Mouse (Mus musculus) hindbrain, embryonic 14.5 days (tissue): ENCODE data around the gene Cask. TPM values are rescaled to one million over a fixed set of nuclear protein-coding genes. Genes with fewer than 3 reads are reported as not detected.

Experiments used
- ATAC-seq: fragments of 200-750 bp; cut with Nextera tagmentation; 2 replicates; pipeline ENCODE4 v1.8.0; 2017; ENCODE audit warnings: moderate number of reproducible peaks, mild to moderate bottlenecking, moderate TSS enrichment, moderate library complexity; ENCODE audit not compliant: low FRiP score
- DNase-seq: peaks from one replicate; pipeline ENCODE4 v3.0.0-alpha.2; 2015; ENCODE audit warnings: low spot score
- H3K27ac ChIP-seq: fragments of 300-500 bp; sonication (generic); 2 replicates; pipeline ENCODE4 v1.5.1; 2014; ENCODE audit warnings: mild to moderate bottlenecking, moderate library complexity
- H3K27me3 ChIP-seq: fragments of 300-500 bp; sonication (generic); 2 replicates; pipeline ENCODE4 v1.6.1; 2014; ENCODE audit warnings: mild to moderate bottlenecking, low read length, mixed read lengths; ENCODE audit not compliant: control insufficient read depth, insufficient read depth
- H3K36me3 ChIP-seq: fragments of 300-500 bp; sonication (generic); replicated peaks from 2 replicates; pipeline ENCODE4 v1.6.1; 2014; ENCODE audit not compliant: control insufficient read depth, insufficient read depth
- H3K4me1 ChIP-seq: fragments of 300-500 bp; sonication (generic); replicated peaks from 2 replicates; pipeline ENCODE4 v1.6.1; 2014; ENCODE audit warnings: antibody characterized with exemption, low read length, mixed read lengths; ENCODE audit not compliant: control insufficient read depth, insufficient read depth
- H3K4me2 ChIP-seq: fragments of 300-500 bp; sonication (generic); replicated peaks from 2 replicates; pipeline ENCODE4 v1.6.1; 2014; ENCODE audit warnings: mild to moderate bottlenecking, moderate library complexity
- H3K4me3 ChIP-seq: fragments of 300-500 bp; sonication (generic); replicated peaks from 2 replicates; pipeline ENCODE4 v1.5.1; 2014; ENCODE audit warnings: mild to moderate bottlenecking, low read length
- H3K9ac ChIP-seq: fragments of 300-500 bp; sonication (generic); 2 replicates; pipeline ENCODE4 v1.6.1; 2014
- H3K9me3 ChIP-seq: fragments of 300-500 bp; sonication (generic); 2 replicates; pipeline ENCODE4 v1.6.1; 2016; ENCODE audit warnings: low read length; ENCODE audit not compliant: control insufficient read depth
- WGBS: fragments of 180-500 bp; shearing (Covaris S2); extraction: QIAGEN DNeasy Blood & Tissue Kit; methylation state at CpG from one replicate; pipeline ENCODE4 v1.1.7; 2014; 5-methylcytosine and 5-hydroxymethylcytosine counted together
- polyA plus RNA-seq: library from polyadenylated mRNA; unstranded; fragments of >200 nt; fragmentation: Nextera tagmentation; extraction: Ambion mirVana; gene quantifications from 2 replicates; pipeline ENCODE4 v1.2.1, GENCODE M21; 2014

Cask gene
- polyA plus RNA-seq, 1 experiment from 2014 or later: 61.7 TPM

GRCm38 (mm10) chrX:13577647-13578046, 273.5 kb downstream of the Cask start:
- no peaks in the 10 kb centered on the region for H3K27me3 ChIP-seq
- WGBS: 85% methylated on average over 3 of the region's 3 CpGs
- no peaks in the 10 kb centered on the region for H3K9me3 ChIP-seq
- no peak overlapping the region for H3K4me3 ChIP-seq
- no peaks in the 10 kb centered on the region for H3K4me1 ChIP-seq
- H3K36me3 ChIP-seq: no peaks in the 10 kb centered on the region
- no peak for ATAC-seq
- DNase-seq: no peak
- no peak overlapping the region for H3K9ac ChIP-seq
- no peak overlapping the region for H3K4me2 ChIP-seq
- H3K27ac ChIP-seq: no peak overlapping the region

- no peak for ATAC-seq
- Histone ChIP-seq H3K4me2 (no peak overlapping the region), H3K27me3 (no peaks in the 10 kb centered on the region), H3K4me3 (no peak overlapping the region), H3K27ac (no peak overlapping the region), H3K36me3 (no peaks in the 10 kb centered on the region), H3K9me3 (no peaks in the 10 kb centered on the region), H3K4me1 (no peaks in the 10 kb centered on the region), H3K9ac (no peak overlapping the region)
- WGBS: 70% methylated on average over 2 of the region's 2 CpGs
- no peak for DNase-seq
Observed at GRCm38 (mm10) chrX:13576606-13577005, 274.6 kb downstream of the Cask start.

- no peak overlapping the region for H3K4me3 ChIP-seq
- H3K9ac ChIP-seq: no peak overlapping the region
- ATAC-seq (no peak), DNase-seq (no peak)
- WGBS: 81% methylated on average over 3 of the region's 3 CpGs
- no peaks in the 10 kb centered on the region for H3K27me3 ChIP-seq
- no peak overlapping the region for H3K4me2 ChIP-seq
- no peaks in the 10 kb centered on the region for H3K9me3 ChIP-seq
- no peaks in the 10 kb centered on the region for H3K36me3 ChIP-seq
- no peak overlapping the region for H3K27ac ChIP-seq
- no peaks in the 10 kb centered on the region for H3K4me1 ChIP-seq
Observed at GRCm38 (mm10) chrX:13574872-13575271, 276.3 kb downstream of the Cask start.

- Histone ChIP-seq H3K9me3 (no peaks in the 10 kb centered on the region), H3K36me3 (no peaks in the 10 kb centered on the region), H3K4me1 (no peaks in the 10 kb centered on the region), H3K9ac (no peak overlapping the region), H3K4me2 (no peak overlapping the region), H3K4me3 (no peak overlapping the region), H3K27me3 (no peaks in the 10 kb centered on the region), H3K27ac (no peak overlapping the region)
- no peak for DNase-seq
- 78% methylated on average over 2 of the region's 2 CpGs for WGBS
- ATAC-seq: no peak
Observed at GRCm38 (mm10) chrX:13574298-13574697, 276.9 kb downstream of the Cask start.

- H3K9ac ChIP-seq: no peak overlapping the region
- WGBS: 93% methylated on average over 3 of the region's 3 CpGs
- peaks cover 13% of the 10 kb centered on the region; the same call in 1 of the 2 replicates for H3K36me3 ChIP-seq
Observed at GRCm38 (mm10) chrX:13554504-13554903, 296.7 kb downstream of the Cask start.

GRCm38 (mm10) chrX:13552288-13552687, 298.9 kb downstream of the Cask start:
- Histone ChIP-seq H3K4me2 (no peak overlapping the region), H3K9me3 (no peaks in the 10 kb centered on the region), H3K27me3 (0 out of 2 replicates have a peak, but pooled peaks cover 10% of the 10 kb centered on the region), H3K4me3 (no peak overlapping the region), H3K27ac (no peak overlapping the region), H3K36me3 (peaks cover 19% of the 10 kb centered on the region), H3K9ac (no peak overlapping the region), H3K4me1 (no peaks in the 10 kb centered on the region)
- no peak for DNase-seq
- no peak for ATAC-seq
- WGBS: 89% methylated on average over 2 of the region's 2 CpGs

More at GRCm38 (mm10) chrX:13554504-13554903, 296.7 kb downstream of the Cask start:
- H3K27ac ChIP-seq: no peak overlapping the region
- no peak overlapping the region for H3K4me3 ChIP-seq
- H3K4me1 ChIP-seq: no peaks in the 10 kb centered on the region
- 0 out of 2 replicates have a peak, but pooled peaks cover 7% of the 10 kb centered on the region for H3K27me3 ChIP-seq
- no peak overlapping the region for H3K4me2 ChIP-seq
- DNase-seq: no peak
- H3K9me3 ChIP-seq: no peaks in the 10 kb centered on the region
- ATAC-seq: no peak

- no peak overlapping the region for H3K27ac ChIP-seq
- H3K4me1 ChIP-seq: no peaks in the 10 kb centered on the region
- no peak overlapping the region for H3K4me3 ChIP-seq
- peaks cover 19% of the 10 kb centered on the region for H3K36me3 ChIP-seq
- DNase-seq (no peak), ATAC-seq (no peak)
- H3K27me3 ChIP-seq: 0 out of 2 replicates have a peak, but pooled peaks cover 10% of the 10 kb centered on the region
- no peaks in the 10 kb centered on the region for H3K9me3 ChIP-seq
- H3K4me2 ChIP-seq: no peak overlapping the region
- 90% methylated on average over 4 of the region's 4 CpGs for WGBS
- no peak overlapping the region for H3K9ac ChIP-seq
Observed at GRCm38 (mm10) chrX:13551566-13551965, 299.6 kb downstream of the Cask start.

GRCm38 (mm10) chrX:13549100-13549499, 302.1 kb downstream of the Cask start:
- Histone ChIP-seq H3K27ac (no peak overlapping the region), H3K36me3 (peaks cover 16% of the 10 kb centered on the region), H3K4me3 (no peak overlapping the region), H3K4me1 (no peaks in the 10 kb centered on the region), H3K9ac (no peak overlapping the region), H3K4me2 (no peak overlapping the region), H3K9me3 (no peaks in the 10 kb centered on the region), H3K27me3 (peaks cover 16% of the 10 kb centered on the region; the same call in 1 of the 2 replicates)
- ATAC-seq: no peak
- no peak for DNase-seq
- 94% methylated on average over 4 of the region's 4 CpGs for whole genome bisulfite sequencing

GRCm38 (mm10) chrX:13521288-13521687, 329.9 kb downstream of the Cask start:
- ATAC-seq (no peak), DNase-seq (no peak)
- Histone ChIP-seq H3K27ac (no peak overlapping the region), H3K27me3 (peaks cover 5% of the 10 kb centered on the region), H3K36me3 (peaks cover 18% of the 10 kb centered on the region), H3K9ac (no peak overlapping the region), H3K9me3 (no peaks in the 10 kb centered on the region), H3K4me1 (no peaks in the 10 kb centered on the region), H3K4me3 (no peak overlapping the region), H3K4me2 (no peak overlapping the region)
- WGBS: 80% methylated on average over 8 of the region's 8 CpGs

- no peak overlapping the region for H3K27ac ChIP-seq
- 81% methylated on average over 4 of the region's 4 CpGs for WGBS
Observed at GRCm38 (mm10) chrX:13520566-13520965, 330.6 kb downstream of the Cask start.

More at GRCm38 (mm10) chrX:13520566-13520965, 330.6 kb downstream of the Cask start:
- no peaks in the 10 kb centered on the region for H3K9me3 ChIP-seq
- no peaks in the 10 kb centered on the region for H3K4me1 ChIP-seq
- no peak overlapping the region for H3K4me2 ChIP-seq
- no peaks in the 10 kb centered on the region; the same call in none of the 2 replicates for H3K27me3 ChIP-seq
- H3K9ac ChIP-seq: no peak overlapping the region
- DNase-seq (no peak), ATAC-seq (no peak)
- no peak overlapping the region for H3K4me3 ChIP-seq
- H3K36me3 ChIP-seq: peaks cover 11% of the 10 kb centered on the region
